Mouse (Mus musculus): Measurements from ENCODE around the gene Batf. TPM values are rescaled to one million over a fixed set of nuclear protein-coding genes. Genes with fewer than 3 reads are reported as not detected.

Batf gene
- polyA plus RNA-seq (2014; fragmentation: Nextera tagmentation; extraction: Ambion mirVana): 6.8 and 8.6 TPM in 2 replicates

GRCm38 (mm10) chr12:85686466-85687216 is at the start of gene Batf:
TSS of gene Batf (plus strand) at chr12:85686669.
- peak within 1 kb of the TSS; percentile 44 for H3K4me3 ChIP-seq (ENCODE audit: low read depth, low read length)
- H3K4me1 ChIP-seq (replicated peaks; ENCODE audit: control insufficient read depth, insufficient read depth, low read length): no peaks in the 10 kb centered on the region; the same call in 1 of the 2 replicates
- ATAC-seq (replicated peaks; ENCODE audit: low FRiP score) (no peak; the same call in 1 of the 2 replicates), DNase-seq (ENCODE audit: low spot score) (no peak)
- H3K27me3 ChIP-seq (replicated peaks; ENCODE audit: control insufficient read depth, insufficient read depth, low read length): no peaks in the 10 kb centered on the region
- WGBS: 17% methylated on average over 22 of the region's 22 CpGs
- no peak within 1 kb of the TSS for H3K27ac ChIP-seq (ENCODE audit: low read depth, low read length)
- peak within 1 kb of the TSS; percentile 65 for H3K4me2 ChIP-seq
- H3K9ac ChIP-seq (ENCODE audit: low read depth, low read length): peak within 1 kb of the TSS; percentile 52
- H3K36me3 ChIP-seq (ENCODE audit: control insufficient read depth, insufficient read depth, low read length): no peaks in the 10 kb centered on the region
- no peaks in the 10 kb centered on the region for H3K9me3 ChIP-seq (ENCODE audit: control insufficient read depth, low read length)

- no peaks in the 10 kb centered on the region for H3K36me3 ChIP-seq (ENCODE audit: control insufficient read depth, insufficient read depth, low read length)
- H3K27ac ChIP-seq (ENCODE audit: low read depth, low read length): no peak overlapping the region
- H3K27me3 ChIP-seq (replicated peaks; ENCODE audit: control insufficient read depth, insufficient read depth, low read length): 0 out of 2 replicates have a peak, but pooled peaks cover 3% of the 10 kb centered on the region
- H3K4me1 ChIP-seq (replicated peaks; ENCODE audit: control insufficient read depth, insufficient read depth, low read length): peaks cover 7% of the 10 kb centered on the region
- H3K4me3 ChIP-seq (ENCODE audit: low read depth, low read length): no peak overlapping the region
- 68% methylated on average over 9 of the region's 9 CpGs for WGBS
- no peak overlapping the region for H3K4me2 ChIP-seq
- H3K9ac ChIP-seq (ENCODE audit: low read depth, low read length): no peak overlapping the region
- DNase-seq (ENCODE audit: low spot score) (no peak), ATAC-seq (replicated peaks; ENCODE audit: low FRiP score) (no peak)
- H3K9me3 ChIP-seq (ENCODE audit: control insufficient read depth, low read length): no peaks in the 10 kb centered on the region
Measured at GRCm38 (mm10) chr12:85637932-85638331, 48.5 kb upstream of the Batf start.

- ATAC-seq (replicated peaks; ENCODE audit: low FRiP score) (no peak), DNase-seq (ENCODE audit: low spot score) (no peak)
- Histone ChIP-seq H3K27ac (ENCODE audit: low read depth, low read length) (no peak overlapping the region), H3K4me2 (no peak overlapping the region), H3K4me3 (ENCODE audit: low read depth, low read length) (no peak overlapping the region), H3K9ac (ENCODE audit: low read depth, low read length) (no peak overlapping the region), H3K27me3 (replicated peaks; ENCODE audit: control insufficient read depth, insufficient read depth, low read length) (0 out of 2 replicates have a peak, but pooled peaks cover 3% of the 10 kb centered on the region), H3K4me1 (replicated peaks; ENCODE audit: control insufficient read depth, insufficient read depth, low read length) (peaks cover 7% of the 10 kb centered on the region), H3K36me3 (ENCODE audit: control insufficient read depth, insufficient read depth, low read length) (no peaks in the 10 kb centered on the region), H3K9me3 (ENCODE audit: control insufficient read depth, low read length) (no peaks in the 10 kb centered on the region)
- WGBS: 74% methylated on average over 20 of the region's 20 CpGs
Measured at GRCm38 (mm10) chr12:85638541-85639325, 47.7 kb upstream of the Batf start.

GRCm38 (mm10) chr12:85639326-85640008 is 47.0 kb upstream of the Batf start:
- Histone ChIP-seq H3K4me2 (no peak overlapping the region), H3K27ac (ENCODE audit: low read depth, low read length) (no peak overlapping the region), H3K4me3 (ENCODE audit: low read depth, low read length) (no peak overlapping the region), H3K9ac (ENCODE audit: low read depth, low read length) (no peak overlapping the region), H3K36me3 (ENCODE audit: control insufficient read depth, insufficient read depth, low read length) (no peaks in the 10 kb centered on the region), H3K9me3 (ENCODE audit: control insufficient read depth, low read length) (no peaks in the 10 kb centered on the region), H3K27me3 (replicated peaks; ENCODE audit: control insufficient read depth, insufficient read depth, low read length) (0 out of 2 replicates have a peak, but pooled peaks cover 3% of the 10 kb centered on the region), H3K4me1 (replicated peaks; ENCODE audit: control insufficient read depth, insufficient read depth, low read length) (peaks cover 7% of the 10 kb centered on the region)
- ATAC-seq (replicated peaks; ENCODE audit: low FRiP score) (no peak), DNase-seq (ENCODE audit: low spot score) (no peak)
- 83% methylated on average over 12 of the region's 12 CpGs for WGBS

- Histone ChIP-seq H3K36me3 (ENCODE audit: control insufficient read depth, insufficient read depth, low read length) (no peaks in the 10 kb centered on the region), H3K4me2 (no peak overlapping the region), H3K27ac (ENCODE audit: low read depth, low read length) (no peak overlapping the region), H3K27me3 (replicated peaks; ENCODE audit: control insufficient read depth, insufficient read depth, low read length) (0 out of 2 replicates have a peak, but pooled peaks cover 3% of the 10 kb centered on the region), H3K9me3 (ENCODE audit: control insufficient read depth, low read length) (no peaks in the 10 kb centered on the region), H3K9ac (ENCODE audit: low read depth, low read length) (no peak overlapping the region), H3K4me3 (ENCODE audit: low read depth, low read length) (no peak overlapping the region), H3K4me1 (replicated peaks; ENCODE audit: control insufficient read depth, insufficient read depth, low read length) (peaks cover 7% of the 10 kb centered on the region)
- DNase-seq (ENCODE audit: low spot score): no peak
- 39% methylated on average over 10 of the region's 10 CpGs for WGBS
- no peak for ATAC-seq (replicated peaks; ENCODE audit: low FRiP score)
Measured at GRCm38 (mm10) chr12:85640852-85641563, 45.5 kb upstream of the Batf start.

- WGBS: 63% methylated on average over 4 of the region's 4 CpGs
- ATAC-seq (replicated peaks; ENCODE audit: low FRiP score) (no peak), DNase-seq (ENCODE audit: low spot score) (no peak)
- Histone ChIP-seq H3K36me3 (ENCODE audit: control insufficient read depth, insufficient read depth, low read length) (no peaks in the 10 kb centered on the region), H3K9ac (ENCODE audit: low read depth, low read length) (no peak overlapping the region), H3K27ac (ENCODE audit: low read depth, low read length) (no peak overlapping the region), H3K4me2 (no peak overlapping the region), H3K4me1 (replicated peaks; ENCODE audit: control insufficient read depth, insufficient read depth, low read length) (peaks cover 7% of the 10 kb centered on the region), H3K4me3 (ENCODE audit: low read depth, low read length) (no peak overlapping the region), H3K27me3 (replicated peaks; ENCODE audit: control insufficient read depth, insufficient read depth, low read length) (0 out of 2 replicates have a peak, but pooled peaks cover 3% of the 10 kb centered on the region), H3K9me3 (ENCODE audit: control insufficient read depth, low read length) (no peaks in the 10 kb centered on the region)
Measured at GRCm38 (mm10) chr12:85641564-85641931, 44.9 kb upstream of the Batf start.

GRCm38 (mm10) chr12:85643735-85644134 is 42.7 kb upstream of the Batf start:
- ATAC-seq (replicated peaks; ENCODE audit: low FRiP score) (no peak), DNase-seq (ENCODE audit: low spot score) (no peak)
- Histone ChIP-seq H3K27ac (ENCODE audit: low read depth, low read length) (no peak overlapping the region), H3K4me1 (replicated peaks; ENCODE audit: control insufficient read depth, insufficient read depth, low read length) (peaks cover 7% of the 10 kb centered on the region), H3K27me3 (replicated peaks; ENCODE audit: control insufficient read depth, insufficient read depth, low read length) (0 out of 2 replicates have a peak, but pooled peaks cover 3% of the 10 kb centered on the region), H3K4me3 (ENCODE audit: low read depth, low read length) (no peak overlapping the region), H3K36me3 (ENCODE audit: control insufficient read depth, insufficient read depth, low read length) (no peaks in the 10 kb centered on the region), H3K4me2 (no peak overlapping the region), H3K9ac (ENCODE audit: low read depth, low read length) (no peak overlapping the region), H3K9me3 (ENCODE audit: control insufficient read depth, low read length) (no peaks in the 10 kb centered on the region)
- 59% methylated on average over 5 of the region's 5 CpGs for WGBS

GRCm38 (mm10) chr12:85645664-85646063 is 40.8 kb upstream of the Batf start:
- no peaks in the 10 kb centered on the region for H3K9me3 ChIP-seq (ENCODE audit: control insufficient read depth, low read length)
- 86% methylated on average over 4 of the region's 4 CpGs for WGBS
- no peak for DNase-seq (ENCODE audit: low spot score)

More at GRCm38 (mm10) chr12:85645664-85646063, 40.8 kb upstream of the Batf start:
- Histone ChIP-seq H3K27me3 (replicated peaks; ENCODE audit: control insufficient read depth, insufficient read depth, low read length) (0 out of 2 replicates have a peak, but pooled peaks cover 3% of the 10 kb centered on the region), H3K4me2 (no peak overlapping the region), H3K36me3 (ENCODE audit: control insufficient read depth, insufficient read depth, low read length) (no peaks in the 10 kb centered on the region), H3K4me1 (replicated peaks; ENCODE audit: control insufficient read depth, insufficient read depth, low read length) (peaks cover 7% of the 10 kb centered on the region), H3K9ac (ENCODE audit: low read depth, low read length) (no peak overlapping the region), H3K27ac (ENCODE audit: low read depth, low read length) (no peak overlapping the region), H3K4me3 (ENCODE audit: low read depth, low read length) (no peak overlapping the region)
- no peak for ATAC-seq (replicated peaks; ENCODE audit: low FRiP score)

Measured in liver, embryonic 11.5 days (tissue).